ENCODE assay signal across 10 mouse cellular contexts in the genomic region with DNA sequence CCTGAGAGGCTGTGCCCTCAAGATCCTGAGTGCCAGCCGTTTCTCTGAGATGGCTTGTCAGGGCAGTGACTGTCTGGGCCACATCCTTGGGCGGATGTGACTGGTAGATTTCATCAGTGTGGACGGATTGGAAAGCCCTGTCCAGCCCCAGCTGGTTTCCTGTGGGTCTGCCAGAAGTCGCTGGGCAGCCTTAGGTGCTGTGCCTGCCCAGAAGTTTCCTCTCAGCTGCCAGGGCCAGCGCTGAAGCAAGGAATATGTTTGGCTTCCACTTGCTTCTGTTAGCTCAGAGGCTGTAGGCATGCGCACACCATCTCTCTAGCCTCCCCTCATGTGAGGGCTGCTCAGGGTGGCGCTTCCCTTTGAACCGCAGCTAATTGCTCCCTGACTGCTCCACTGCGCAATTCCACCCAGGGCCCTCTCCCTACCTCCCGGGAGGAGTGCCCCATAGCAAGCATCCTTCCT.
DNase-seq lines count a peak whose midpoint lies in the region; ATAC-seq and TF ChIP-seq lines count a peak whose summit lies in the region.
"Had no signal": no experiment of that assay in that cellular context is flagged by ENCODE, and none has a peak within 500 bp of the region (broad histone marks: within the 10 kb centered on the region; RNA-seq: fewer than 3 reads in every experiment).

No protein-coding gene starts in this region.

- 0 out of 2 replicates have a peak, but pooled peaks cover 6% of the 10 kb centered on the region for H3K36me3 ChIP-seq in heart, embryonic 11.5 days (ENCODE audit: control insufficient read depth, insufficient read depth, low read length)
- peaks cover 11% of the 10 kb centered on the region for H3K36me3 ChIP-seq in forebrain, postnatal 0 days (ENCODE audit: insufficient read depth)
- peaks cover 1% of the 10 kb centered on the region; the same call in 1 of the 2 replicates for H3K36me3 ChIP-seq in hindbrain, postnatal 0 days (ENCODE audit: insufficient read depth, low read length)
- 0 out of 2 replicates have a peak, but pooled peaks cover under 1% of the 10 kb centered on the region for H3K36me3 ChIP-seq in lung, postnatal 0 days (ENCODE audit: insufficient read depth, low read length)

- peaks cover 2% of the 10 kb centered on the region; the same call in 1 of the 2 replicates for H3K4me1 ChIP-seq in heart, embryonic 11.5 days (ENCODE audit: control insufficient read depth, insufficient read depth, low read length)
- H3K4me1 ChIP-seq in forebrain, postnatal 0 days (ENCODE audit: insufficient read depth), result no peaks in the 10 kb centered on the region
- H3K4me1 ChIP-seq in hindbrain, postnatal 0 days (ENCODE audit: insufficient read depth, low read length), result 0 out of 2 replicates have a peak, but pooled peaks cover 4% of the 10 kb centered on the region
- H3K4me1 ChIP-seq in lung, postnatal 0 days (ENCODE audit: insufficient read depth, low read depth, low read length), result peaks cover 4% of the 10 kb centered on the region; the same call in 1 of the 2 replicates
- H3K4me1 ChIP-seq: midbrain, embryonic 12.5 days had no signal

- H3K27ac ChIP-seq in heart, embryonic 11.5 days (ENCODE audit: low read depth, low read length), result no peak overlapping the region
- peak overlapping the region; percentile 9; the same call in 1 of the 2 replicates for H3K27ac ChIP-seq in forebrain, postnatal 0 days (ENCODE audit: low read depth, low read length)
- no peak overlapping the region for H3K27ac ChIP-seq in hindbrain, postnatal 0 days
- H3K27ac ChIP-seq in lung, postnatal 0 days (ENCODE audit: low read length), result no peak overlapping the region
- H3K27ac ChIP-seq: midbrain, embryonic 12.5 days had no signal

- H3K4me3 ChIP-seq in heart, embryonic 11.5 days (ENCODE audit: low read depth, low read length), result no peak overlapping the region
- H3K4me3 ChIP-seq in forebrain, postnatal 0 days (ENCODE audit: low read depth, low read length), result no peak overlapping the region
- H3K4me3 ChIP-seq in hindbrain, postnatal 0 days (ENCODE audit: low read length), result no peak overlapping the region
- no peak overlapping the region for H3K4me3 ChIP-seq in lung, postnatal 0 days (ENCODE audit: low read depth, low read length)
- H3K4me3 ChIP-seq: erythroblast, embryonic 14.5 days; midbrain, embryonic 12.5 days had no signal

- DNase-seq in heart, adult 18-20 months, result peak; percentile 50 to 63
- peak; percentile 43 for DNase-seq in CD4-positive helper T cell, adult 2 months (ENCODE audit: low read depth, low spot score)
- no peak for DNase-seq in forebrain, postnatal 0 days
- DNase-seq in hindbrain, postnatal 0 days (ENCODE audit: low spot score), result peak; percentile 71
- DNase-seq in lung, postnatal 0 days (ENCODE audit: low spot score), result peak; percentile 50
- DNase-seq in telencephalon, adult 2 months (ENCODE audit: low read depth, low spot score), result peak; percentile 24

- no peaks in the 10 kb centered on the region for H3K27me3 ChIP-seq in heart, embryonic 11.5 days (ENCODE audit: control insufficient read depth, insufficient read depth, low read length)
- no peaks in the 10 kb centered on the region for H3K27me3 ChIP-seq in forebrain, postnatal 0 days (ENCODE audit: insufficient read depth, low read length)
- no peaks in the 10 kb centered on the region for H3K27me3 ChIP-seq in hindbrain, postnatal 0 days (ENCODE audit: insufficient read depth, low read length)
- H3K27me3 ChIP-seq in lung, postnatal 0 days (replicated peaks; ENCODE audit: insufficient read depth, low read length), result no peaks in the 10 kb centered on the region
- H3K27me3 ChIP-seq: midbrain, embryonic 12.5 days had no signal

- no peak overlapping the region for H3K9ac ChIP-seq in heart, embryonic 11.5 days (ENCODE audit: low read depth, low read length)
- no peak overlapping the region for H3K9ac ChIP-seq in forebrain, postnatal 0 days
- H3K9ac ChIP-seq in hindbrain, postnatal 0 days (replicated peaks; ENCODE audit: low read length), result no peak overlapping the region
- H3K9ac ChIP-seq in lung, postnatal 0 days (replicated peaks; ENCODE audit: low read depth), result no peak overlapping the region
- H3K9ac ChIP-seq: midbrain, embryonic 12.5 days had no signal

- H3K9me3 ChIP-seq in heart, embryonic 11.5 days (replicated peaks; ENCODE audit: control insufficient read depth, low read length), result no peaks in the 10 kb centered on the region
- no peaks in the 10 kb centered on the region for H3K9me3 ChIP-seq in forebrain, postnatal 0 days (ENCODE audit: low read length)
- no peaks in the 10 kb centered on the region for H3K9me3 ChIP-seq in hindbrain, postnatal 0 days (ENCODE audit: low read length)
- no peaks in the 10 kb centered on the region for H3K9me3 ChIP-seq in lung, postnatal 0 days (ENCODE audit: low read length)
- H3K9me3 ChIP-seq: midbrain, embryonic 12.5 days had no signal

- WGBS in heart, embryonic 11.5 days (ENCODE audit: insufficient replicate concordance), result 56% methylated on average over 10 of the region's 10 CpGs
- WGBS in forebrain, postnatal 0 days, result 53% methylated on average over 10 of the region's 10 CpGs
- 44% methylated on average over 10 of the region's 10 CpGs for WGBS in hindbrain, postnatal 0 days
- WGBS in lung, postnatal 0 days, result 22% methylated on average over 10 of the region's 10 CpGs

- ATAC-seq in heart, embryonic 11.5 days (replicated peaks; ENCODE audit: insufficient number of reproducible peaks, low FRiP score, low TSS enrichment), result no peak; the same call in 1 of the 2 replicates
- peak; percentile 65 for ATAC-seq in forebrain, postnatal 0 days
- ATAC-seq in hindbrain, postnatal 0 days, result peak; percentile 78
- ATAC-seq in lung, postnatal 0 days, result peak; percentile 66
- no peak for ATAC-seq in erythroid progenitor cell, adult 5-6 weeks (replicated peaks; ENCODE audit: low FRiP score, poor library complexity, severe bottlenecking)

- no peak for TF ChIP-seq CTCF in forebrain, postnatal 0 days (IDR thresholded peaks at IDR 0.05; ENCODE audit: low read depth)
- no peak for TF ChIP-seq CTCF in hindbrain, postnatal 0 days (IDR thresholded peaks at IDR 0.05; ENCODE audit: low read depth)
- TF ChIP-seq CTCF in lung, postnatal 0 days (IDR thresholded peaks at IDR 0.05), result no peak

- H3K4me2 ChIP-seq in heart, embryonic 11.5 days, result no peak overlapping the region
- no peak overlapping the region for H3K4me2 ChIP-seq in forebrain, postnatal 0 days (ENCODE audit: low read depth)
- H3K4me2 ChIP-seq in hindbrain, postnatal 0 days (ENCODE audit: low read depth, low read length), result no peak overlapping the region
- H3K4me2 ChIP-seq in lung, postnatal 0 days (replicated peaks; ENCODE audit: low read depth, low read length), result no peak overlapping the region
- H3K4me2 ChIP-seq: midbrain, embryonic 12.5 days had no signal

- TF ChIP-seq EP300 in lung, postnatal 0 days (IDR thresholded peaks at IDR 0.05), result no peak

Comparison
In these comparisons a context has a peak if more than half of its experiments do, and no peak if none do; other contexts are left out.
1. ATAC-seq: peak in forebrain, postnatal 0 days (single experiment), hindbrain, postnatal 0 days (single experiment) and lung, postnatal 0 days (single experiment); none in heart, embryonic 11.5 days (single experiment) and erythroid progenitor cell, adult 5-6 weeks (single experiment).